Comparison of ENCODE assay signal across 8 mouse cellular contexts in genomic region chr10:83637295-83637694, GRCm38 (mm10). TPM values are rescaled to one million over a fixed set of nuclear protein-coding genes. Genes with fewer than 3 reads are reported as not detected.
DNase-seq lines count a peak whose midpoint lies in the region; ATAC-seq and TF ChIP-seq lines count a peak whose summit lies in the region.

No protein-coding gene starts in this region.

- DNase-seq in hindbrain, embryonic 11.5 days (ENCODE audit: low spot score), result peak; percentile 19
- DNase-seq in brain, embryonic 14.5 days (ENCODE audit: low read depth), result peak; percentile 74
- peak; percentile 47 to 74 for DNase-seq in frontal cortex, postnatal 14 days (ENCODE audit: low spot score in 2 of 2)
- peak; percentile 85 for DNase-seq in heart, postnatal 4 days
- peak; percentile 75 to 93 for DNase-seq in left cerebral cortex, postnatal 25 days (ENCODE audit: low spot score in 2 of 2)
- DNase-seq in ovary, postnatal 14 days (ENCODE audit: low spot score), result peak; percentile 44
- DNase-seq in thymus, postnatal 4 days, result no peak

- no peak overlapping the region for H3K4me3 ChIP-seq in hindbrain, embryonic 11.5 days (ENCODE audit: low read depth, low read length)
- H3K4me3 ChIP-seq in hindbrain, embryonic 13.5 days, result no peak overlapping the region

- no peak for TF ChIP-seq POLR2A in brain, embryonic 14.5 days (IDR thresholded peaks at IDR 0.05; ENCODE audit: borderline replicate concordance, extremely low read depth, insufficient read depth, insufficient read length, poor library complexity, severe bottlenecking)

- WGBS in hindbrain, embryonic 11.5 days, result 59% methylated on average over 6 of the region's 6 CpGs
- 42% methylated on average over 6 of the region's 6 CpGs for WGBS in hindbrain, embryonic 13.5 days

- no peaks in the 10 kb centered on the region for H3K9me3 ChIP-seq in hindbrain, embryonic 11.5 days (ENCODE audit: control insufficient read depth, low read length)
- H3K9me3 ChIP-seq in hindbrain, embryonic 13.5 days, result no peaks in the 10 kb centered on the region

- TF ChIP-seq CTCF in brain, embryonic 14.5 days (IDR thresholded peaks at IDR 0.05; ENCODE audit: borderline replicate concordance, extremely low read depth, insufficient read depth, insufficient read length), result no peak

- intact Hi-C loops in left cerebral cortex, postnatal 25 days (cut with DNase I), result no loop called here

- no peak overlapping the region for H3K9ac ChIP-seq in hindbrain, embryonic 11.5 days (ENCODE audit: low read depth, low read length)
- H3K9ac ChIP-seq in hindbrain, embryonic 13.5 days, result no peak overlapping the region

- no peaks in the 10 kb centered on the region for H3K4me1 ChIP-seq in hindbrain, embryonic 11.5 days (replicated peaks; ENCODE audit: control insufficient read depth, insufficient read depth, low read length)
- peaks cover 29% of the 10 kb centered on the region for H3K4me1 ChIP-seq in hindbrain, embryonic 13.5 days (replicated peaks)

- ATAC-seq in hindbrain, embryonic 11.5 days (ENCODE audit: low FRiP score), result no peak
- ATAC-seq in hindbrain, embryonic 13.5 days (ENCODE audit: low FRiP score), result no peak

- H3K4me2 ChIP-seq in hindbrain, embryonic 11.5 days (replicated peaks; ENCODE audit: low read depth, low read length), result no peak overlapping the region
- H3K4me2 ChIP-seq in hindbrain, embryonic 13.5 days, result no peak overlapping the region

- no peaks in the 10 kb centered on the region for H3K27me3 ChIP-seq in hindbrain, embryonic 11.5 days (ENCODE audit: control insufficient read depth, insufficient read depth, low read length)
- H3K27me3 ChIP-seq in hindbrain, embryonic 13.5 days, result no peaks in the 10 kb centered on the region

- no peaks in the 10 kb centered on the region for H3K36me3 ChIP-seq in hindbrain, embryonic 11.5 days (ENCODE audit: control insufficient read depth, insufficient read depth, low read length)
- peaks cover 11% of the 10 kb centered on the region for H3K36me3 ChIP-seq in hindbrain, embryonic 13.5 days

- H3K27ac ChIP-seq in hindbrain, embryonic 11.5 days (ENCODE audit: low read depth, low read length), result no peak overlapping the region
- H3K27ac ChIP-seq in hindbrain, embryonic 13.5 days, result no peak overlapping the region

RNA-seq across cellular contexts. Expression of gene Appl2, which starts 11.2 kb away (rescaled TPM):
- polyA plus RNA-seq in hindbrain, embryonic 11.5 days (2014; fragmentation: Nextera tagmentation; extraction: Ambion mirVana), result 32.0 and 38.5 TPM in 2 replicates
- polyA plus RNA-seq in hindbrain, embryonic 13.5 days (2015; fragmentation: Nextera tagmentation; extraction: Ambion mirVana), result 48.3 and 48.4 TPM in 2 replicates
- polyA plus RNA-seq in brain, embryonic 14.5 days (2012; rRNA removed), result 16.1 and 36.8 TPM in 2 replicates
- total RNA-seq in heart, postnatal 4 days (2021), result 10 to 100 TPM; 31.6 to 35.5 TPM
- 10 to 100 TPM; 49.6 to 56.0 TPM for total RNA-seq in left cerebral cortex, postnatal 25 days (2021)
